Mouse (Mus musculus): ENCODE measurements around the gene AI661453. TPM values are rescaled to one million over a fixed set of nuclear protein-coding genes. Genes with fewer than 3 reads are reported as not detected.
A peak's percentile ranks its signal among the peaks of the same experiment; 100 is the strongest.

AI661453 gene
- total RNA-seq, 2 experiments from 2014 or later: 0.49 to 0.59 TPM

DNA sequence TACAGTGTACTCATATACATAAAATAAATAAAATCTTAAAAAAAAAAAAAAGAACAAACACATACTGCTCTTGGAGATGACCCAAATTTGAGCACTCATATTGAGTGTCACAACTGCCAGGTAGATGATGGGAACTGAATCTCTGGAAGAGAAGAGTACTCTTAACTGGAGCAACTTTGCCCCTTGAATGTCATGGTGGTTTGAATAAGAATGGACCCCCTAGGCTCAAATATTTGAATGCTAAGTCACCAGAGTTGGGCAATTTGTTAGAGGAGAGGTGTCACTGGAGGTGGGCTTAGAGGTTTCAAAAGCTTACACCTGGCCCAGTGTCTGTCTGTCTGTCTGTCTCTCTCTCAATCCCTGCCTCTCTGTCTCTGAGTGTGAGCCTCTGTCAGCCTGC is 67.3 kb downstream of the AI661453 start:
- DNase-seq: no peak

DNA sequence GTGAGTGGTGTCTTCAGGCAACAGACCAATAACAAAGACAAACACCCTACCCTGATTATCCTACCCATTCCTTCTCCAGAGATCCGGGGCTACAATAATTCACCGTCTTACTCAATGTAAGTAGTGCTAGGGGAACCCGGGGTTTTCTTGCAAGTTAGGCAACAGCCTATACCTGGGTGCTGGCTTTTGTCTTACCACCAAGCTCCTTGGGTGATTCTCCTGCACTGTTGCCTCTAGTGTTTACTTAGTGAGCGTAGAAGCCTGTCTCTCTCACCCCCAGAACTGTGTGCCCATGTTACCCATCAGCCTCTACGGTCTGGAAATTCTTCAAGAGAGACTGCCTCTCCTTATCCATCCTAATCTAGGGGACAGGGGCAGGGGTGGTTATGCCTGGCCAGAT is 67.8 kb downstream of the AI661453 start:
- no peak for DNase-seq

DNA sequence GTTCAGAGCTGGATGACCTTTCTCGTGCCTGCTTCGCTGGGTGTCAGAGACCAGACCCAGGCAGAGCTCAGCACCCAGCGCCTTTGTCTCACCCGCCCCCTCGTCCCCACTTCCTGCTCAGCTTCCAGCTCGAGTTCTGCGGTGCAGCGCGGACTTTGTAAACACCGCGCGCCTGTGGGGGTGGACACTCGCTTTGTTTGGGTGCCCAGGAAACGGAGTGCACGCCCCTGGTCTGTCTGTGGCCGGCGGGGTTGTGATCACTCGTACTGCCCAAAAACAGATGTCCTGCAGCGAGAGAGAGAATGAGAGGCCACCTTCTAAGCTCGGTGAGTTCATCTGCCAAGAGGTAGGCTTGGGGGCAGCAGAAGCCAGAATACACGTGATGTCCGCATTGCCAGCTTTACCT is 68.5 kb downstream of the AI661453 start, which contains the start of gene Ccnd3:
TSS of gene Ccnd3 (plus strand) at position 111 of the 406 bp plus-strand sequence.
- DNase-seq: peak; percentile 84

DNA sequence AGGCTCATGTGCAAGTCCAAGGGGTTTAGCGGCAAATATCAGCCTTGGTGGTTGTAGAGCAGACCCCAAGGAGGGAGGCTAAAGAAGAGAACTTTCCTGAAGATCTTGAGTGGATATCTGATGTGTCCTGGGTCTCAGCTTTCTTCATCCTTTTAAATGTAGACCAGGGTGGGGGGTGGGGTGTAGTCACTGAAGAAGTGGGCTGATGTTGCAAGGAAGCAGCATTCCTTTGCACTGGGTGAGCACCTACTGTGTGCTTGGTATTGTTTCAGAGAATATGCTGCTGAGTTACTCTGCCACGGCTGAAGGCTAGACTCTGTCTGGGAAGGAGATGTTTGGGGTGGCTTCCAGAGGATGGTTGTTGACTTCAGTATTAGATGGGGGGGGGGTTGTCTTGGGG is 69.2 kb downstream of the AI661453 start:
- no peak for DNase-seq

DNA sequence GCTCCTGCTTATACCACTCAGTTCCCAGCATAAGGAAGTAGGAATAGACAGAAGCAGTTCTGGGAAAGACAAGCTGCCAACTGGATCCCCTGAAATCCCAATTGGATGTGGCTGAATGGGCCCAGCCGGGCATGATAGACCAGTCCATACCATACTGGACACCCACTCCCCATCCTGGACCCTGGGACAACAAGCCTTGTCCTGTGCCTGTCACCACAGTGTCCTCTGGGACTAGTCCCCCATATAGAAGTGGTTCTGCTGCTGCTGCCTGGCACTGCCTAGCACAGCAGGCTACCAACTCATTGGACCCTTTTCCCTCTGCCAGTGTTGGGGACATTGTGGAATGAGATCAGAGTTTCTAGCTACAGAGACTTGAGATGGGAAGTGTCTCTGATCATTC is 69.6 kb downstream of the AI661453 start:
- no peak for DNase-seq

DNA sequence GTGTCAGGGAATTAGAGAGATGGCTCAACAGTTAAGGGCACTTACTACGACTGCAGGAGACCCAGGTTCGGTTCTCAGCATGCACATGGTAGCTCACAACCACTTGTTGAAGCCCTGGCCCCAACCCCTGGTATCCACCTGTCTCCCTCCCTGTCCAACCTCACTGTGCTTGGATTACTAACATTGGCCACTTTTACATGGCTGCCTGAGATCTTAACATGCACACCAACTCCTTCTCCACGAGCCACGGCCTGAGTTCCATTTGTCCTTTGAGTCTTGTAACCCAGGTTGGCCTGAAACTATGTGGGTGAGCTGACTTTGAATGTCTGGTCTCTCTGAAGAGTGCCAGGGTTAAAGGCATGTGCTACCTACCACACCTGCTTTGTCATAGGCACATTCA is 70.3 kb downstream of the AI661453 start:
- no peak for DNase-seq

DNA sequence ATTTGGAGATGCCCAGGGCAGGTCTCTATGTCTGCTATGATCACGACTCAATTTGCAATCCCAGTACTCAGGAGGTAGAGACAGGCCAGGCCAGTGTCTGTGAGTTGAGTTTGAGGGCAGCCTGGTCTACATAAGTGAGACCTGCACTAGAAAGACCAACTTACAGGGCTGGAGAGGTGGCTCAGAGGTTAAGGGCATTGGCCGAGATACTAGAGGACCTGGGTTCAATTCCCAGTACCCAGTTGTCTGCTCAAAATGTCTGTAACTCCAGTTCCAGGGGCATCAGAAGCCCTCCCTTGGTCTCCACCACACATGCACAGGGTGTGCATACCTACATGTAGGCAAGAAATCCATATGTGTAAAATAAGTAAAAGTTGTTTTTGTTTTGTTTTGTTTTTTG is 71.1 kb downstream of the AI661453 start:
- no peak for DNase-seq

DNA sequence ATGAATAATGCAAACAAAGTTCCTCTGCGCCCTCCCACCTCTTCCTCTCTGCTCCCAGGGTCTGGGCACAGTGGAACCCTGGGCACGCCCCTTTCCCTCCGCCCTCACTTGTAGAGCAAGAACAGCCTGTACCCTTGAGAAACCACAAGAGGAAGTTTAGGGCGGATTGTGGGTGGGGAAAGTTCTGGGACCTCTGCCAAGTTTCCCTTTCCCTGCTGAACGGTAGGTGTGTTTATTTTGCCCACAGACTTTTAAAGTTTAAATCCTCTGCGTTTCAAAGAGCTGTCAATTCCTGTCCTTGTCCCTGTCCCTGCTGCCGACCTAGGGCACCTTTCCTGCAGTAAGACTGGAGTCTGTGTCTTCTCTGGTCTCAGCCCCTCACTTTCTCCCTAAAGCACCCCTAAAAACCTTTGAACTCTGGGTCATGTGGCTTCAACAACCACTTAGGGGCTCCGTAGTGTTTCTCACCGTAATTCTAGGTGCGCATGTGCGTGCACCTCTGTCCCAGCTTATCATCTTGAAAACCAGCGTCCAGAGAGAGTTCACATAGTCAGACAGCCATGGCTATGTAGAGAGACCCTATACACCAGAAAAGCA is 71.7 kb downstream of the AI661453 start:
- peak; percentile 95 for DNase-seq

DNA sequence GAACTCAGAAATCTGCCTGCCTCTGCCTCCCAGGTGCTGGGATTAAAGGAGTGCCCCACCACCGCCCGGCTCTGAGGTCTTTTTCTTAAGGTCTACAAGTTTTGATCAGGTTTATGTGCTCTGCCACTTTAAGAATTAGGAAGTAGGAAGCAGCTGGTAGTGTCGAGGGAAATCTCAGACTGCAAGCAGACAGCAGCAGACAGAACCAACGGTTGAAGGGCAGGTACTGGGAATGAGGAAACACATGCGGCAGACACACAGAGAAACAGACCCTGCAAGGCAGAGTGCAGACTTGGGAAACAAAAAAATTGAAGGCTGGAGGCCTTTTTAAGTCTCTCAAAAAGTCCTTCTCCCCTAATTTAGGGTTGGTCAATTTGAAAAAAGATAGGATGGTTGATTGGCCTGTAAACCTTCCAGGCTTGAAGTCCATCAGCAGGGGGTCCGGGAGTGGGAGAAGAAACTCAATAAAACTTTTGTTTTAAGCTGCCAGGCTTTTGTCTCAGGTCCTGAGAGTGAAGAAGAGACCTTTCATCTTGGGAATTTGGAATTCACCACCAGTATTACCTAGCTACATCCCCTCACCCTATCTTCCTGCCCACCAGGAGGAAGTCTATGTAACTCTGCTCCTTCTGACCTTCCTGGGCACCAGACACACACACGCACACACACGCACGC is 72.8 kb downstream of the AI661453 start:
- DNase-seq: no peak

DNA sequence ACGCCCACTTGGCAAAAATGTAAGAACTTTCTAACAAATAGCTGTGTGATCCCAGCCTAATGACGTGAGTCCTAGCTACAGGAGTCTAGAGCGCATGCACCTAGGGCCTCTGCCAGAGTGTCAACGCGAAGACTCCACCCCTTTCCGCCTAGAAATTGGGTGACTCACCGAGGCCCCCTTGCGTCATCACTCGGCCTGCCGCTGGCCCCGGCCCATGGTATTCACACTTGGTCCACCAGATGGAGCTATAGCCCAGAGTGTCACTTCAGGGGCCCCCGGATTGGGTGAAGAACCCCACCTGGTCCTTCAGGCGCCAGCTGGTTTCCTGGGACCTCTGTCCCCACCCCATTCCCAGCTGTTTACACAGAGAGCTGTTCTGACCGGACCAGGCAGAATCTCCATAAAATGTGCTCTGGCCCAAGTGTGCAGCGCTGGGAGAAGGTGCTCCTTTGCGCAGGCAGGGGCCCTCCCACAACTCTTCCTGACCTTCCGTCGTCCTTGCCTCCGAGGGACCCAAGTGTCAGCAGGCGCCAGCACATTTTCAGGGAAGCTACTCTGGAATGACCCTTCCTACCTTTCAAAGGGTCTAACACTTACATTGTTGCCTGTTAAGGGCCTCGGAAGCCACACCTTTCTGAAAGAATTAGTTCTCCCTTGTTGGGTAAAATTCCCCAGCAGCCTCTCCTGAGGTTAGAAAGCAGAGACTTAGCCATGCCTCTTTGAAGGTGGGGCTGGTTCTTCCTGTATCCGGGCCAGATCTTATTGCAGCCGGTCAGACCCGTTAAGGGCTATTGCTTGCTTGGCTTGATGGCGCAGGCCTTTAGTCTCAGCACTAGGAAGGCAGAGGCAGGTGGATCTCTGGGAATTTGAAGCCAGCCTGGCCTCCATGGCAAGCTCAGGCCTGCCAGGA is 75.0 kb downstream of the AI661453 start:
- peak; percentile 97 for DNase-seq

DNA sequence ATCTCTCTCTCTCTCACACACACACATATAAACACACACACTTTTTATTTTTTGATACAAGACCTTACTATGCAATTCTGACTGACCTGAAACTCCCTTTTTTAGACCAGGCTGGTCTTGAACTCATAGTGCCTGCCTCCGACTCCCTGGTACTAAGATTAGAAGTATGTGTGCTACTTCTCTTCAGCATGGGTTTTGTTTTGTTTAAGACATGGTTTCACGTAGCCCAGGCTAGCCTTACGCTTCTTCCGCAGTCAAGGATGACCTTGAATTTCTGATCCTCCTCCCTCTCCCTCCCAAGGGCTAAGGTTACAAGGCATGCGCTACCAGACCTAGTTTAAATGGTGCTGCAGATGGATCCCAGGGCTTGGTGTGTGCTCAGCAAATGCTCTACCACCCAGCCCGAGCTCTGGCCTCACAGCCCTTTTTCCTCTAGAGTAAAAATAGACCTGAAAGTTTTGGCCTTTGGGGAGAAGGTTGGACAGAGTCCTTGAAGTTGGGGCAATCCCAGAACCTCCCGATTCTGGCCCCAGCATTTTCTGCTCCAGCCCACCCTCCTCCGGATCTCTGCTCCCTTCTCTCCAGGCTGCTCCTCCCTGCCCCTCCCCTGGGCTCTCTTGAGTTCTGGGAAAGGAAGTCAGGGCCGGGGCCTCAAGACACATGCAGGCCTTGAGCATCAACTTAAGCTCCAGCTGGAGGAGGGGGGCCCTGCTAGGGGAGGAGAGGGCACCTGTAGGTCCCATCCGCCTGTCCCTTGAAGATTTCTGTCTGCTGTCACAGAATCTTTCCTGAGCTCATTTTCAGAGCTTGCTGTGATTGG is 76.8 kb downstream of the AI661453 start:
- DNase-seq: peak; percentile 59

DNA sequence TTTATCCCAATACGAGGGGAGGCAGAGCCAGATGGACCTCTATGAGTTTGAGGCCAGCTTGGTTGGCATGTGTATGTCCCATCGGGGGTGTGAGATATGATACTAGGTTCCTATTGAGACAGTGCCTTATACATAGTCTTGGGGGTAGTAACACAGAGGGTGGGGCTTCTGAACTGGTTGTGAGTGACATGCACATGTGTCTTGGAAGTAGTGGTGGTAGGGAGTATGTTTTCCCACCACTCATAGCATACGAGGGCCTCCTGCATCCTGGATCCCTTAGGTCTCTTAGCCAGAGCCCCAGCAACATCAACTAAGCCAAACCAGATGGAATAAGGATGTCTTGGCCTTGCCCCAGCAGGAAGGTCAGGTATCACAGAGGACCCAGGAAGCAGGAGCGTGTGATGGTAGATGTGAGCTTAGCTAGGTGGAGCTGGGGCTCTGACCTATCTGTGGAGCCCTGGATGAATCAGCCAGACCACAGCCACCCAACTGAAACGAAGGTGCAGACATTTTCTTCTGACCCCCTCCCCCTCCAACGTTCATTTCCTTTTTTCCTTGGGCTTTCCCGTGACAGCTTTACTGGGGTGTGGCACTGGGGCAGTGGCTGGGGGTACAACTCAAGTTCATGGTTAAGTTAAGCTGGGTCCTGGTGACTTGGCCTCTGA is 78.9 kb downstream of the AI661453 start:
- DNase-seq: no peak

DNA sequence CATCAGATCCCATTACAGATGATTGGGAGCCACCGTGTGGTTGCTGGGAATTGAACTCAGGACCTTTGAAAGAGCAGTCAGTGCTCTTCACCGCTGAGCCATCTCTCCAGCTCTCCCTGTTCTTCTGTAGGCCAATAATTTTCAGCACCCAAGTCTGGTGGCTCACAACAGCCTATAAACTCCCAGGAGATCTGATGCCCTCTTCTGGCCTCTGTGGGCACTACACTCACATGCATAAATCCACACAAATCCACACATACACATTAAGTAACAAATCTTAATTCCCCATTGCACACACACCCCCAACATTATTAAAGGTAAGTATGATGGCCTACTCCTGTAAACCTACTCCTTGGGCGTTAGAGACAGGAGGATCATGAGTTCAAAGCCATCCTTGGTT is 79.8 kb downstream of the AI661453 start:
- no peak for DNase-seq

DNA sequence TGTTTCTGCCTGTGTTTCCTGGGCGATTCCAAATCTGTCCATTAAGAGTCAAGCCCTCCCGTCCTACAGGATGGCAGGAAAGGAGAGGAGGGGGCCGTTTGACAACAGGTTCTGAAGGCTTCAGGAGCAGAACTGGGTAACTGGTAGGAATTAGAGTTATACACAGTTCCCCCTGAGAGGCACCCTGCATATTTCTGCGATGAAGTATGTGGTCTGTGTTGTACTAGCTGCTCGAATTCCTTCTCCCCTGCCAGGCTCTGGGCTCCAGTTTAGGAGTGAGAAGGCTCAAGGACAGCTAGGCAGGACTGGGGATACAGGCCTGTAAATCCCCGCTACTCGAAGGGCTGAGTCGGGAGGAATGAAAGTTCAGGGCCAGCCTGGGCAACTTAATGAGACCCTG is 81.8 kb downstream of the AI661453 start:
- no peak for DNase-seq

Other genes with a start within 250 kb of the AI661453 start
- gene Mrps10, start 67.7 kb upstream of the AI661453 start, total RNA-seq (2021): 10 to 100 TPM; 31.9 to 33.5 TPM
- gene Guca1b, start 51.2 kb upstream of the AI661453 start, total RNA-seq (2021): under 1 TPM; 0.32 to 0.43 TPM
- gene Guca1a, start 36.0 kb upstream of the AI661453 start, total RNA-seq (2021): under 1 TPM in 1 of 2 experiments, not detected in 1; 0.43 TPM
- not detected for gene 1700001C19Rik, start 761 bp downstream of the AI661453 start, total RNA-seq (2021)
- gene Taf8, start 65.7 kb downstream of the AI661453 start, total RNA-seq (2021): 10 to 100 TPM in 1 of 2 experiments, 1 to 10 TPM in 1; 9.6 to 10.0 TPM
- 10 to 100 TPM; 31.4 to 44.8 TPM for gene Ccnd3, start 68.4 kb downstream of the AI661453 start, total RNA-seq (2021)
- 10 to 100 TPM; 12.1 to 13.8 TPM for gene Bysl, start 174.9 kb downstream of the AI661453 start, total RNA-seq (2021)
- 10 to 100 TPM; 16.0 to 16.2 TPM for gene Med20, start 175.0 kb downstream of the AI661453 start, total RNA-seq (2021)
- gene Gm20517, start 175.0 kb downstream of the AI661453 start, total RNA-seq (2021): 1 to 10 TPM; 2.3 to 2.5 TPM
- gene Usp49, start 194.1 kb downstream of the AI661453 start, total RNA-seq (2021): 1 to 10 TPM; 2.2 to 2.8 TPM

All from gastrocnemius, postnatal 25 days (tissue).